Mouse (Mus musculus) thymus, postnatal 0 days (tissue): Measurements from ENCODE around the gene Dnmt3a. TPM values are rescaled to one million over a fixed set of nuclear protein-coding genes. Genes with fewer than 3 reads are reported as not detected.

Experiments
- DNase-seq: peaks from one replicate; pipeline ENCODE4 v3.0.0-alpha.2; 2015; ENCODE audit warnings: low spot score
- polyA plus RNA-seq: library from polyadenylated mRNA; unstranded; fragments of >200 nt; fragmentation: Nextera tagmentation; extraction: Ambion mirVana; gene quantifications from 2 replicates; pipeline ENCODE4 v1.2.1, GENCODE M21; 2015

The Dnmt3a gene
- polyA plus RNA-seq, 1 experiment from 2014 or later = 86.6 TPM

GRCm38 (mm10) chr12:3787041-3787440 lies 18.8 kb upstream of the Dnmt3a start:
- no peak for DNase-seq

- no peak for DNase-seq
Observed at GRCm38 (mm10) chr12:3787541-3787940, 18.3 kb upstream of the Dnmt3a start.

GRCm38 (mm10) chr12:3788421-3789051 lies 17.3 kb upstream of the Dnmt3a start:
- no peak for DNase-seq

GRCm38 (mm10) chr12:3789626-3790185 lies 16.1 kb upstream of the Dnmt3a start:
- no peak for DNase-seq

GRCm38 (mm10) chr12:3791257-3791656 lies 14.6 kb upstream of the Dnmt3a start:
- no peak for DNase-seq

- peak; percentile 90 for DNase-seq
Observed at GRCm38 (mm10) chr12:3791732-3792131, 14.1 kb upstream of the Dnmt3a start.

- no peak for DNase-seq
Observed at GRCm38 (mm10) chr12:3792248-3792647, 13.6 kb upstream of the Dnmt3a start.

GRCm38 (mm10) chr12:3795569-3795968 lies 10.2 kb upstream of the Dnmt3a start:
- DNase-seq = no peak

- DNase-seq = no peak
Observed at GRCm38 (mm10) chr12:3799551-3799950, 6.3 kb upstream of the Dnmt3a start.

GRCm38 (mm10) chr12:3806271-3806684 lies 471 bp downstream of the Dnmt3a start:
- peak; percentile 87 for DNase-seq

GRCm38 (mm10) chr12:3806703-3807547 lies 1.1 kb downstream of the Dnmt3a start:
- DNase-seq = no peak

- peak; percentile 67 for DNase-seq
Observed at GRCm38 (mm10) chr12:3807548-3808395, 2.0 kb downstream of the Dnmt3a start.

- no peak for DNase-seq
Observed at GRCm38 (mm10) chr12:3808396-3808981, 2.7 kb downstream of the Dnmt3a start.

- no peak for DNase-seq
Observed at GRCm38 (mm10) chr12:3809520-3810180, 3.8 kb downstream of the Dnmt3a start.

- DNase-seq = no peak
Observed at GRCm38 (mm10) chr12:3810455-3810854, 4.6 kb downstream of the Dnmt3a start.

- DNase-seq = no peak
Observed at GRCm38 (mm10) chr12:3811596-3811995, 5.8 kb downstream of the Dnmt3a start.

GRCm38 (mm10) chr12:3812251-3812650 lies 6.4 kb downstream of the Dnmt3a start:
- DNase-seq = no peak

GRCm38 (mm10) chr12:3813138-3813537 lies 7.3 kb downstream of the Dnmt3a start:
- DNase-seq = no peak

GRCm38 (mm10) chr12:3815386-3815785 lies 9.6 kb downstream of the Dnmt3a start:
- no peak for DNase-seq

- DNase-seq = no peak
Observed at GRCm38 (mm10) chr12:3817033-3817432, 11.2 kb downstream of the Dnmt3a start.

- DNase-seq = no peak
Observed at GRCm38 (mm10) chr12:3817566-3817965, 11.8 kb downstream of the Dnmt3a start.
